In the genomic region with DNA sequence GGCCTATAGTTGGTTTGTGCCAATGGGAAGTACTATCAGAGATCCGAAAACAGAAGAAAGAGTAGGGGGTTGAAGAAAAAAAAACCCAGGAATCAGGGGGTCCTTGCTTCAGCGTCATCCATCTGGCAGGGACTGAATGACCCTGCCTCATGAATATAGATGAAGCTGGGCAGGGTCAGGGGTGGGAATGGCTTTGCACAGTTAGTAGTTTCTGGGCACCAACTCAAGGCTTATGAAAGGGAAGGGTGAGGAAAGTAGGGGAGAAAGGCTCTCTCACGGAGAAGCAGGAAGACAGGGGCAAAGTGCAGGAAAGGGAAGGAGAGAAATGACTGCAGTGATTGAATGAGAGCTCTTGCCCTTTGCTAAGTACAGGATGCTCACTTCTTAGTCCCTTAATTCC, we compare ENCODE assay signal across 11 mouse cellular contexts.
DNase-seq lines count a peak whose midpoint lies in the region; ATAC-seq and TF ChIP-seq lines count a peak whose summit lies in the region.
"Had no signal": no experiment of that assay in that cellular context is flagged by ENCODE, and none has a peak within 500 bp of the region (broad histone marks: within the 10 kb centered on the region; RNA-seq: fewer than 3 reads in every experiment).

No protein-coding gene starts in this region.

- H3K27me3 ChIP-seq in hindbrain, embryonic 10.5 days (ENCODE audit: insufficient read depth, poor library complexity, severe bottlenecking): no peaks in the 10 kb centered on the region
- H3K27me3 ChIP-seq in hindbrain, embryonic 12.5 days: no peaks in the 10 kb centered on the region
- no peaks in the 10 kb centered on the region for H3K27me3 ChIP-seq in forebrain, postnatal 0 days (ENCODE audit: insufficient read depth, low read length)
- H3K27me3 ChIP-seq: liver, embryonic 15.5 days had no signal

- H3K4me1 ChIP-seq in hindbrain, embryonic 10.5 days (replicated peaks): peaks cover 22% of the 10 kb centered on the region
- peaks cover 8% of the 10 kb centered on the region for H3K4me1 ChIP-seq in hindbrain, embryonic 12.5 days
- H3K4me1 ChIP-seq in forebrain, postnatal 0 days (ENCODE audit: insufficient read depth): no peaks in the 10 kb centered on the region
- H3K4me1 ChIP-seq: liver, embryonic 15.5 days had no signal

- DNase-seq in hindbrain, embryonic 10.5 days (ENCODE audit: low spot score): peak; percentile 33
- DNase-seq in brain, embryonic 14.5 days (ENCODE audit: low read depth): peak; percentile 76
- DNase-seq in forebrain, postnatal 0 days: peak; percentile 26
- DNase-seq in kidney, postnatal 25 days: peak; percentile 10 to 44
- DNase-seq in urinary bladder, postnatal 4 days (ENCODE audit: low spot score in 2 of 2): no peak
- DNase-seq in layer of hippocampus, adult 9-10 months (ENCODE audit: low spot score): no peak
- DNase-seq: cerebellum, postnatal 25 days; thymus, postnatal 14 days had no signal

- peak overlapping the region; percentile 26; the same call in 1 of the 2 replicates for H3K27ac ChIP-seq in hindbrain, embryonic 10.5 days
- H3K27ac ChIP-seq in hindbrain, embryonic 12.5 days: no peak overlapping the region
- H3K27ac ChIP-seq in forebrain, postnatal 0 days (ENCODE audit: low read depth, low read length): no peak overlapping the region
- H3K27ac ChIP-seq: liver, embryonic 15.5 days had no signal

- H3K36me3 ChIP-seq in hindbrain, embryonic 10.5 days: no peaks in the 10 kb centered on the region
- no peaks in the 10 kb centered on the region for H3K36me3 ChIP-seq in hindbrain, embryonic 12.5 days
- no peaks in the 10 kb centered on the region for H3K36me3 ChIP-seq in forebrain, postnatal 0 days (ENCODE audit: insufficient read depth)
- H3K36me3 ChIP-seq: liver, embryonic 15.5 days had no signal

- no peak for TF ChIP-seq CTCF in brain, embryonic 14.5 days (IDR thresholded peaks at IDR 0.05; ENCODE audit: borderline replicate concordance, extremely low read depth, insufficient read depth, insufficient read length)
- TF ChIP-seq CTCF in forebrain, postnatal 0 days (IDR thresholded peaks at IDR 0.05; ENCODE audit: low read depth): no peak

- no peak for TF ChIP-seq POLR2A in brain, embryonic 14.5 days (IDR thresholded peaks at IDR 0.05; ENCODE audit: borderline replicate concordance, extremely low read depth, insufficient read depth, insufficient read length, poor library complexity, severe bottlenecking)

- H3K4me3 ChIP-seq in hindbrain, embryonic 10.5 days: no peak overlapping the region
- no peak overlapping the region for H3K4me3 ChIP-seq in hindbrain, embryonic 12.5 days
- H3K4me3 ChIP-seq in forebrain, postnatal 0 days (ENCODE audit: low read depth, low read length): no peak overlapping the region
- H3K4me3 ChIP-seq: liver, embryonic 15.5 days had no signal

- no peak overlapping the region for H3K9ac ChIP-seq in hindbrain, embryonic 12.5 days
- no peak overlapping the region for H3K9ac ChIP-seq in forebrain, postnatal 0 days
- H3K9ac ChIP-seq: liver, embryonic 15.5 days had no signal

- no peak for ATAC-seq in hindbrain, embryonic 12.5 days (ENCODE audit: low FRiP score)
- peak; percentile 78; the same call in 1 of the 2 replicates for ATAC-seq in forebrain, postnatal 0 days
- ATAC-seq: CD4-positive, CD25-positive, alpha-beta regulatory T cell, adult 4 months had no signal

- H3K9me3 ChIP-seq in hindbrain, embryonic 10.5 days: no peaks in the 10 kb centered on the region
- H3K9me3 ChIP-seq in hindbrain, embryonic 12.5 days (replicated peaks): no peaks in the 10 kb centered on the region
- no peaks in the 10 kb centered on the region for H3K9me3 ChIP-seq in forebrain, postnatal 0 days (ENCODE audit: low read length)
- H3K9me3 ChIP-seq: liver, embryonic 15.5 days had no signal

- WGBS in hindbrain, embryonic 10.5 days: 25% methylated on average over 3 of the region's 3 CpGs
- WGBS in hindbrain, embryonic 12.5 days: 24% methylated on average over 3 of the region's 3 CpGs
- 23% methylated on average over 3 of the region's 3 CpGs for WGBS in forebrain, postnatal 0 days

- no peak overlapping the region for H3K4me2 ChIP-seq in hindbrain, embryonic 12.5 days (replicated peaks)
- H3K4me2 ChIP-seq in forebrain, postnatal 0 days (ENCODE audit: low read depth): no peak overlapping the region
- H3K4me2 ChIP-seq: liver, embryonic 15.5 days had no signal

Comparison
In these comparisons a context has a peak if more than half of its experiments do, and no peak if none do; other contexts are left out.
1. DNase-seq: peak in hindbrain, embryonic 10.5 days (single experiment), brain, embryonic 14.5 days (single experiment), forebrain, postnatal 0 days (single experiment) and kidney, postnatal 25 days (2 of 2); none in urinary bladder, postnatal 4 days (0 of 2) and layer of hippocampus, adult 9-10 months (single experiment).